Mouse (Mus musculus): Measurements from ENCODE around the gene 4930474N05Rik. TPM values are rescaled to one million over a fixed set of nuclear protein-coding genes. Genes with fewer than 3 reads are reported as not detected.
A peak's percentile ranks its signal among the peaks of the same experiment; 100 is the strongest.

The 4930474N05Rik gene
- polyA plus RNA-seq, 1 experiment: not detected

DNA sequence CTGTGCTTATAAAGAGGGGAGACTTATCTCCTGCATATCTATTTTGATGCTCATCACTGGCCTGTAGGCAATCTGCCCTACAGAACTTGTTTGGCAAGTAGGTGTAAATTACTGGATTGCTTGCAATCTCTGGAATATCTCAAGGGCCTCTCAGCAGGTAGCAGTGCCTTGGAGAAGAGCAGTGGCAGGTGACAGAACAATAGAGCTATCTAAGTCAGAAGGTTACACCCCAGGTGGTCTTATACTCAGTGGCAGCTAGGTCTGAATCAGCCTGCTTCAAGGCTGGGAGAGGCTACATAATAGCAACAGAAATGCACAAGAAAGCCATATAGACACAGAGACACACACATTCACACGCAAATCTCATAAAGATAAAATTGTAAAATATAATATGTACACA lies 4.9 kb downstream of the 4930474N05Rik start:
- no peak overlapping the region for H3K4me2 ChIP-seq (ENCODE audit: low read depth)
- H3ac ChIP-seq (ENCODE audit: control insufficient read depth, insufficient read length): no peak overlapping the region
- H3K79me2 ChIP-seq (ENCODE audit: control insufficient read depth, insufficient read depth): no peaks in the 10 kb centered on the region
- TF ChIP-seq TCF12 (IDR thresholded peaks at IDR 0.05; ENCODE audit: insufficient read depth, poor library complexity, severe bottlenecking): no peak
- TF ChIP-seq MYOD1 (IDR thresholded peaks at IDR 0.05; ENCODE audit: control insufficient read depth in 1 of 3, insufficient read length in 2 of 3, low read depth in 2 of 3): no peak
- no peak for TF ChIP-seq SRF (IDR thresholded peaks at IDR 0.05; ENCODE audit: control insufficient read depth, insufficient read length, low read depth)
- no peak for TF ChIP-seq CEBPB (IDR thresholded peaks at IDR 0.05; ENCODE audit: insufficient read depth, poor library complexity, severe bottlenecking)
- TF ChIP-seq USF1 (IDR thresholded peaks at IDR 0.05; ENCODE audit: low read depth): no peak
- TF ChIP-seq E2F4 (IDR thresholded peaks at IDR 0.05; ENCODE audit: insufficient read depth): no peak
- no peak for TF ChIP-seq MYOG (IDR thresholded peaks at IDR 0.05; ENCODE audit: control insufficient read depth in 1 of 3, insufficient read depth in 1 of 3, insufficient read length in 2 of 3, low read depth in 2 of 3)
- no peak for TF ChIP-seq REST (IDR thresholded peaks at IDR 0.05; ENCODE audit: insufficient read depth, insufficient read length)
- H3K36me3 ChIP-seq (ENCODE audit: control insufficient read depth, insufficient read depth): no peaks in the 10 kb centered on the region
- no peaks in the 10 kb centered on the region for H3K27me3 ChIP-seq (ENCODE audit: control insufficient read depth, insufficient read depth, insufficient read length)
- no peak overlapping the region for H3K4me3 ChIP-seq

DNA sequence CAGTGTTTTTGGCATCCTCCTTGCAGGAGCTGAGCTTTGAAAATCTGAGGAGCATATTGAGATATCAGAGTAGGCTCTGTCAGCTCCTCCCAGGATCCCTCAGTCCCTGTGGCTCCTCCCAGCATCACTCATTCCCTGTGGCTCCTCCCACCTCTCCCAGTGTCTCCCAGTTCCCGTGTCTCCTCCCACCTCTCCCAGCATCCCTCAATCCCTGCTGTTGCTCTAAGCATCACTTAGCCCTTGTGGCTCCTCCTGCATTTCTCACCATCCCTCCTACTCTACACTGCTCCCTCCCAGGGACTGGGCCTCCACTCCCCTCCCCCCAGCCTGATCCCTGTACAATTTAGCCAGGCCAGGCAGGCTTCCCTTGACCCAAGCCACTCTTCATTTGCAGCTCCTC lies 6.0 kb downstream of the 4930474N05Rik start:
- H3K4me3 ChIP-seq: no peak overlapping the region
- no peaks in the 10 kb centered on the region for H3K27me3 ChIP-seq (ENCODE audit: control insufficient read depth, insufficient read depth, insufficient read length)
- no peaks in the 10 kb centered on the region for H3K79me2 ChIP-seq (ENCODE audit: control insufficient read depth, insufficient read depth)
- no peak for TF ChIP-seq TCF12 (IDR thresholded peaks at IDR 0.05; ENCODE audit: insufficient read depth, poor library complexity, severe bottlenecking)
- no peak overlapping the region for H3ac ChIP-seq (ENCODE audit: control insufficient read depth, insufficient read length)
- H3K36me3 ChIP-seq (ENCODE audit: control insufficient read depth, insufficient read depth): no peaks in the 10 kb centered on the region
- no peak overlapping the region for H3K4me2 ChIP-seq (ENCODE audit: low read depth)

DNA sequence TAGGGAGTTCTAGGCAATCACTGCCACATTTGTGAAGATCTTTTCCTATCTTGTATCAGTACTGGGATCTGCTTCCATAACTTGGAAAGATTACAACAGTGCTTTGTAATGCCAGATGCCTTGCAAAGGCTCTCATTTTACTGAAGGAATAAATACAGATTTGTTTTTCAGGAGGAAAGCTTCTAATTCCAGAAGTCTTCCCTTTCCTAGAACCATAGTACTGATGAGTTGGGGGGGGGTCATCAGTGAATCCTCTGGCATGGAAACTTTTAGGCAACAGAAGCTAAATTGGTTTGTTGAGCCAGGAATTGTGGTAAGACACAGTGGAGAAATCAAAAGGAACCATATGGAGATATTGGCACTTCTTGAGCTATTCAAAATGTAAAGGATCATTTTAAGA lies 19.8 kb downstream of the 4930474N05Rik start:
- Histone ChIP-seq H3ac (ENCODE audit: control insufficient read depth, insufficient read length) (no peak overlapping the region), H3K4me3 (no peak overlapping the region), H3K4me2 (ENCODE audit: low read depth) (no peak overlapping the region), H3K36me3 (ENCODE audit: control insufficient read depth, insufficient read depth) (no peaks in the 10 kb centered on the region), H3K27me3 (ENCODE audit: control insufficient read depth, insufficient read depth, insufficient read length) (no peaks in the 10 kb centered on the region), H3K79me2 (ENCODE audit: control insufficient read depth, insufficient read depth) (no peaks in the 10 kb centered on the region)
- no peak for TF ChIP-seq TCF12 (IDR thresholded peaks at IDR 0.05; ENCODE audit: insufficient read depth, poor library complexity, severe bottlenecking)

DNA sequence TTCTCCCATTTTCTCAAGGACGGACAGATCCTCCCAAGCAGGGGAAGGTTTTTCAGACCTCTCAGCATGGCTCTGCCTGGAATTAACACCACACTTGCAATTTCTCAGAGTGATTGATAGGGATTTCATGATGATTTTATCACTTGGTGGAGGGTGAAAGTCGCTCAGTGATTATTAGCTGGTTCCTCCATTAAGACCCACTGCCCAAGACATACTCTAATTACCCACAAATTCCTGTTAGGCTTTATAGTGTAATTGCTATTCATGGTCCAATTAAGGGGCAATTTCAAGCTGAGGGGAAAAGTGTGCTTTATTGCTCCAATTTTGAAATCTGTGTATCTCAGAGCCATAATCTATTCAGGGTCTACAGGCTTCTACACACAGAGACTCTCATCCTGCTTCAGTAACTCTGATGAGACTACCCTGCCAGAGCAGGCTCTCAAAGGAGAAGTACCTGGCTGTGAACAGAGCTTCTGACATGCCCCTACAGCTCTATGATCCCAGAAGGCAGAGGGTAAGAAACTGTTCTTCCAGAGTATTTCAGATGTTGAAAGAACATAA lies 29.1 kb downstream of the 4930474N05Rik start:
- Histone ChIP-seq H3K79me2 (ENCODE audit: control insufficient read depth, insufficient read depth) (no peaks in the 10 kb centered on the region), H3K27me3 (ENCODE audit: control insufficient read depth, insufficient read depth, insufficient read length) (no peaks in the 10 kb centered on the region), H3K4me3 (no peak overlapping the region), H3K4me2 (ENCODE audit: low read depth) (no peak overlapping the region), H3ac (ENCODE audit: control insufficient read depth, insufficient read length) (no peak overlapping the region), H3K36me3 (ENCODE audit: control insufficient read depth, insufficient read depth) (no peaks in the 10 kb centered on the region)
- TF ChIP-seq MYOG (IDR thresholded peaks at IDR 0.05; ENCODE audit: control insufficient read depth in 1 of 3, insufficient read depth in 1 of 3, insufficient read length in 2 of 3, low read depth in 2 of 3) (no peak), POLR2A (IDR thresholded peaks at IDR 0.05; ENCODE audit: insufficient read length, low read depth) (no peak), MYOD1 (IDR thresholded peaks at IDR 0.05; ENCODE audit: control insufficient read depth in 1 of 3, insufficient read length in 2 of 3, low read depth in 2 of 3) (no peak), TCF12 (IDR thresholded peaks at IDR 0.05; ENCODE audit: insufficient read depth, poor library complexity, severe bottlenecking) (no peak), MAX (IDR thresholded peaks at IDR 0.05; ENCODE audit: low read depth) (no peak)

DNA sequence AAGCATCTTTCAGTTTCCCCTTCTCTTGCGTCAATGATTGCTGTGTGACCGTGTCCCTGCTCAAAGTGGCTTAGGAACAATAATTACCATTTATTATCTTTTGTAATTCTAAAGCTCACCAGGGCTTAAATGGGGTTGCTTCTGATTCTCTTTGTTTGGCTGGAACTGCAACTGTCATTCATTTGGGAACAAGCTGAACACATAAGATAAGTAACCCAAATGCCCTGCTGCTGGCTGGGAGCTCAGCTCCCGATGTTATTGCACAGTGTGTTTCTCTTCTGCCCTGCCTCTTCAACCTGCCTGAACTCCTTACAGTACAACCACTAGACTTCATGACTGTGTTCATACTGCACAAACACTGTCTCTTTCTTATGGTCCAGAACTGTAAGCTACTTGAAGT lies 41.0 kb downstream of the 4930474N05Rik start:
- no peak overlapping the region for H3K4me2 ChIP-seq (ENCODE audit: low read depth)
- TF ChIP-seq POLR2A (IDR thresholded peaks at IDR 0.05; ENCODE audit: insufficient read length, low read depth) (no peak), MYOD1 (IDR thresholded peaks at IDR 0.05; ENCODE audit: control insufficient read depth in 1 of 3, insufficient read length in 2 of 3, low read depth in 2 of 3) (no peak)

DNA sequence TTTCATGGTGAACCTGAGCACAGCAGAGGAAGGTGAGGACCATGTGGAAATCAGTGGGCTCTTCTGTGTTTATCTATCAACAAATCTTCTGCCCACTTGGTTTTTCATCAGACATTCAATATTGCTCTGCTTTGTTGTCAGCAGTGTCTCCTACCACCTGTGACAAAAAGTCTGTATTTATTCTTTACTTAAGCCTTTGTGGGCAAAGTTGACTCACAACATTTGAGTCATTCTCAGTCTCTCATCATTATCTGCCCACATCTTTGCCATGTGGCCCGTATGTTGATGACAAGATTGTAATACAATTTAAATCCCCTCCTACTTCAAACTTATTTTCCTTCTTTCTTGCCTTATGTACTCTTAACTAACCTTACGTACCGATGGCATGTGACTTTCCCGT lies 43.0 kb downstream of the 4930474N05Rik start:
- TF ChIP-seq TCF3 (IDR thresholded peaks at IDR 0.05; ENCODE audit: insufficient read length, low read depth) (no peak), CEBPB (IDR thresholded peaks at IDR 0.05; ENCODE audit: insufficient read depth, poor library complexity, severe bottlenecking) (no peak), MYOG (IDR thresholded peaks at IDR 0.05; ENCODE audit: control insufficient read depth in 1 of 3, insufficient read depth in 1 of 3, insufficient read length in 2 of 3, low read depth in 2 of 3) (no peak), E2F4 (IDR thresholded peaks at IDR 0.05; ENCODE audit: insufficient read depth) (no peak), MAX (IDR thresholded peaks at IDR 0.05; ENCODE audit: low read depth) (no peak), TCF12 (IDR thresholded peaks at IDR 0.05; ENCODE audit: insufficient read depth, poor library complexity, severe bottlenecking) (no peak), USF1 (IDR thresholded peaks at IDR 0.05; ENCODE audit: low read depth) (no peak), POLR2AphosphoS2 (IDR thresholded peaks at IDR 0.05; ENCODE audit: insufficient read length, low read depth) (no peak), REST (IDR thresholded peaks at IDR 0.05; ENCODE audit: insufficient read depth, insufficient read length) (no peak), SRF (IDR thresholded peaks at IDR 0.05; ENCODE audit: control insufficient read depth, insufficient read length, low read depth) (no peak), MYOD1 (IDR thresholded peaks at IDR 0.05; ENCODE audit: control insufficient read depth in 1 of 3, insufficient read length in 2 of 3, low read depth in 2 of 3) (no peak), POLR2A (IDR thresholded peaks at IDR 0.05; ENCODE audit: insufficient read length, low read depth) (no peak)
- no peaks in the 10 kb centered on the region for H3K27me3 ChIP-seq (ENCODE audit: control insufficient read depth, insufficient read depth, insufficient read length)
- H3K79me2 ChIP-seq (ENCODE audit: control insufficient read depth, insufficient read depth): no peaks in the 10 kb centered on the region
- peak overlapping the region; percentile 27 for H3K4me2 ChIP-seq (ENCODE audit: low read depth)
- no peak overlapping the region for H3ac ChIP-seq (ENCODE audit: control insufficient read depth, insufficient read length)
- no peak overlapping the region for H3K4me3 ChIP-seq
- no peaks in the 10 kb centered on the region for H3K36me3 ChIP-seq (ENCODE audit: control insufficient read depth, insufficient read depth)

More for the DNA sequence above, 41.0 kb downstream of the 4930474N05Rik start:
- H3K79me2 ChIP-seq (ENCODE audit: control insufficient read depth, insufficient read depth): no peaks in the 10 kb centered on the region
- no peak overlapping the region for H3K4me3 ChIP-seq
- no peaks in the 10 kb centered on the region for H3K27me3 ChIP-seq (ENCODE audit: control insufficient read depth, insufficient read depth, insufficient read length)
- H3ac ChIP-seq (ENCODE audit: control insufficient read depth, insufficient read length): no peak overlapping the region
- H3K36me3 ChIP-seq (ENCODE audit: control insufficient read depth, insufficient read depth): no peaks in the 10 kb centered on the region

Measured in myocyte (in vitro differentiated cells).